Mouse (Mus musculus) layer of hippocampus, postnatal 10 days (tissue): ENCODE data around the gene Ndufaf4. TPM values are rescaled to one million over a fixed set of nuclear protein-coding genes. Genes with fewer than 3 reads are reported as not detected.
"Not testable (repeated sequence)": the region's sequence is repeated elsewhere in the genome, so short reads cannot be mapped to it uniquely, and the experiment has no call there.

ENCODE experiments used
- DNase-seq, 2 experiments: peaks; one replicate each; pipeline ENCODE4 v3.0.0; 2021; ENCODE audit warnings: low spot score in 2 of 2
- long read RNA-seq: library from polyadenylated mRNA; stranded (forward); transcript quantifications from one replicate; pipeline ENCODE4 v2.0.0, GENCODE M21; 2023
- total RNA-seq, 2 experiments: library from RNA; stranded (reverse); gene quantifications; 2 replicates each; pipeline ENCODE4 v1.2.3; 2021

The Ndufaf4 gene
- total RNA-seq, result 10 to 100 TPM; 39.4 to 39.9 TPM
- long read RNA-seq, transcript Ndufaf4-201 (3 exons, 3,632 nt), result major isoform, 49 of 83 reads
- long read RNA-seq, transcript Ndufaf4-202 (2 exons, 2,358 nt), result minor isoform, 14 of 83 reads
- long read RNA-seq, partial matches to known transcripts, result 18 of 83 reads
- long read RNA-seq, other reads (novel, unspliced or antisense), result 2 of 83 reads

- peak; percentile 99 to 100 for DNase-seq
Observed at GRCm38 (mm10) chr4:24897851-24898515, at the start of gene Ndufaf4. Gene Ndufaf4, plus strand, starts transcription at chr4:24898083.

GRCm38 (mm10) chr4:24850401-24851325, 47.2 kb upstream of the Ndufaf4 start, which contains the start of gene Klhl32:
Gene Klhl32, minus strand, starts transcription at chr4:24851124.
- DNase-seq, result peak; percentile 84 to 90

GRCm38 (mm10) chr4:24865691-24866090, 32.2 kb upstream of the Ndufaf4 start:
- DNase-seq, result no peak

GRCm38 (mm10) chr4:24869230-24869629, 28.7 kb upstream of the Ndufaf4 start:
- no peak for DNase-seq

- DNase-seq, result not testable (repeated sequence)
Observed at GRCm38 (mm10) chr4:24889386-24889785, 8.5 kb upstream of the Ndufaf4 start.

GRCm38 (mm10) chr4:24892293-24892692, 5.6 kb upstream of the Ndufaf4 start:
- not testable (repeated sequence) for DNase-seq

- no peak for DNase-seq
Observed at GRCm38 (mm10) chr4:24894625-24895024, 3.3 kb upstream of the Ndufaf4 start.

- peak in 1 of 2 experiments; percentile 37 for DNase-seq
Observed at GRCm38 (mm10) chr4:24896829-24897228, 1.1 kb upstream of the Ndufaf4 start.

GRCm38 (mm10) chr4:24897351-24897750, 532 bp upstream of the Ndufaf4 start:
- DNase-seq, result no peak

- no peak for DNase-seq
Observed at GRCm38 (mm10) chr4:24898636-24899035, 753 bp downstream of the Ndufaf4 start.

GRCm38 (mm10) chr4:24899146-24899545, 1.3 kb downstream of the Ndufaf4 start:
- no peak for DNase-seq

- DNase-seq, result no peak
Observed at GRCm38 (mm10) chr4:24907745-24908144, 9.9 kb downstream of the Ndufaf4 start.

- no peak for DNase-seq
Observed at GRCm38 (mm10) chr4:24915631-24916030, 17.7 kb downstream of the Ndufaf4 start.

GRCm38 (mm10) chr4:24920006-24920577, 22.2 kb downstream of the Ndufaf4 start:
- DNase-seq, result no peak

- no peak for DNase-seq
Observed at GRCm38 (mm10) chr4:24924726-24925125, 26.8 kb downstream of the Ndufaf4 start.

- no peak for DNase-seq
Observed at GRCm38 (mm10) chr4:24928260-24928780, 30.4 kb downstream of the Ndufaf4 start.

GRCm38 (mm10) chr4:24928926-24929325, 31.0 kb downstream of the Ndufaf4 start:
- DNase-seq, result no peak

GRCm38 (mm10) chr4:24942728-24943424, 45.0 kb downstream of the Ndufaf4 start:
- DNase-seq, result no peak
